Mouse (Mus musculus) kidney, postnatal 36 days (tissue): ENCODE data around the gene Nab2.
"Not testable (repeated sequence)": the region's sequence is repeated elsewhere in the genome, so short reads cannot be mapped to it uniquely, and the experiment has no call there.

Source experiments
- DNase-seq, 2 experiments: peaks; one replicate each; pipeline ENCODE4 v3.0.0; 2021 to 2022; ENCODE audit warnings: mixed read lengths in 2 of 2

Nab2 gene

DNA sequence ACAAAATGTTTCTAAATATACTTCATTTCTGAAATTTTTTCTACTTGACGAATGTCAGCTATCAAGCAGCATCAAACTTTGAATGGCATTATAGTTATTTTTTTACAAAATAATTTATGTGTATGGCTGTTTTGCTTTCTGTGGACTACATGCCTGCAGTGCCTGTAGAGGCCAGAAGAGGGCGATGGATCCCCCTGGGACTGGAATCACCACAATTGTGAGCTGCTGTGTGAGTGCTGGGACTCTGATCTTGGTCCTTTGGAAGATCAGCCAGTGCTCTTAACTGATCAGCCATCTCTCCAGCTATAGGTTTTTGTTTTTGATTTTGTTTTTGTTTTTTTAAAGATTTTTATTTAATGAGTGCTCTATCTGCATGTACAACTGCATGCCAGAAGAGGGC is 2.9 kb upstream of the Nab2 start:
- peak in 1 of 2 experiments; percentile 61 for DNase-seq

DNA sequence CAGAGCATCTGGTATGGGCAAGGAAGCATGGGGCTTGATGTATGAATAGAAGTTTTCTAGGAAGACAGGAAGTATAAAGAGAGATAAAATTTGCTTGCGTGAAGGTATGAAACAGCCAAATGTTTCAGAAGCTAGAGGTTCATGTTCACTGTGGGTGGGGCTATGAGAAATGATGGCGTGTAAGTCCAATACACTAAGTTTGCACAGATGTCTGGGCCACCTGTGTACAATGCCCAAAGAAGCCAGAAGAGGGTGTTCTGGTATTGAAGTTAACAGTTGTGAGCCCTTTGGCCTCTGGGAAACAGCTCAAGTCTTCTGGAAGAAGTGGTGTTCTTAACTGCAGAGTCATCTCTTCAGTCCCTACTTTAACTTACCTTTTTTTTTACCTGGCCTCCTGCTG is 1.8 kb upstream of the Nab2 start:
- DNase-seq: no peak

DNA sequence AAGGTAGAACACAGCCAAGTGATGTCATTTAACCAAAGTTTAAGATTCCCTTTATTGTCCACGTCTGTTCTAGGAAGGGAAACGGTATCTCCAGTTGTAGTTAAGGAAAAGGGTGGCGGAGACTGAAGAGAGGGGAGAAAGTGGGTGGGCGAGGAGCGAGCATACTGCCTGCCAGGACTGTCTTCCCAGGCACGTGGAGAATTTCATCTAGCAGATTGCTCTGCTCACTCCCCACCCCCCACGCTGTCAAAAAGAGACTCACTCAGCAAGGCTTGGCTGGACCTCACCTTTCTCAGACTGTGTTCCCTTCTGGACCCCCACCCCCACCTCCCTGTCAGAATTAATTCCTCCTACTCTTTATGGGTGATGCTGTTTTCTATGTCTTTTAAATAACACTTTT is 802 bp upstream of the Nab2 start:
- DNase-seq: no peak

DNA sequence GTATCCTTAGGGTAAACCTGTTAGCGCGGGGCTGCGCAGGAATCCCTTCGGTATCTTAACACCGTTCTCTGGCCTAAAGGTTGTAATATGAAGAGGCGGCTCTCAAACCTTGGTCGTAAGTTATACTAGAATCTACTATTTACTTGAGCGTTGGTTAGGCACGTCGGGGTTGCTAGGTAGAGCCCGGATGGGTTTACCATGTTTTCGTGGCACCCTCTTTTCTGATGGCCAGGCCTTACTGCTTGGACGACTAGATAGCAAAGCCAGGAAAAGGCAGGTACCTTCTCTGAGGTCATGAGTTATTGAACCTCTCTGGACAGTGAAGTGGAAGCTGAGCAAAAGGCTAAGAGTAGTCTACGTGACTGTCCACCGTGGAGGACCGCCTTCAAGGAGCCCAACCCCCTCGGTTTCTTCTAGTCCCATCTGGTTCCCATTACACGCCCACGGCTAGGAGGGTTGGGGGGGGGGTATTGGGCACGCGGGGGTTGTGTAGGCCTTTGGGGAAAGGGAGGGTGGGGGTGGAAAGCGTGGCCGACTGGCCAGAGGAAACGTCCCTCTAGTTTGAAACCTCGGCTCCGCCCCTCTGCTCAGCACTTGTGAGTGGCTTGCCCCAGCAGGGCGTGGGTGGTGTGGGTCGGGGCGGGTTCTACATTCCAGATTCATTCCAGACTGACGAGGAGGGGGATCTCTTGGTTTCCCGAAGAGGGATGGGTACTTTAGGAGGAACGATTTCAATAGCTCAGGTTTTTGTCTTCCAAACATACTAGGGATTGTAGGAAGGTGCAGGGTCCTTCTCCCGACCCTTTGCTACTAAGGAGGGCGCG is 887 bp downstream of the Nab2 start:
- DNase-seq: peak; percentile 94

DNA sequence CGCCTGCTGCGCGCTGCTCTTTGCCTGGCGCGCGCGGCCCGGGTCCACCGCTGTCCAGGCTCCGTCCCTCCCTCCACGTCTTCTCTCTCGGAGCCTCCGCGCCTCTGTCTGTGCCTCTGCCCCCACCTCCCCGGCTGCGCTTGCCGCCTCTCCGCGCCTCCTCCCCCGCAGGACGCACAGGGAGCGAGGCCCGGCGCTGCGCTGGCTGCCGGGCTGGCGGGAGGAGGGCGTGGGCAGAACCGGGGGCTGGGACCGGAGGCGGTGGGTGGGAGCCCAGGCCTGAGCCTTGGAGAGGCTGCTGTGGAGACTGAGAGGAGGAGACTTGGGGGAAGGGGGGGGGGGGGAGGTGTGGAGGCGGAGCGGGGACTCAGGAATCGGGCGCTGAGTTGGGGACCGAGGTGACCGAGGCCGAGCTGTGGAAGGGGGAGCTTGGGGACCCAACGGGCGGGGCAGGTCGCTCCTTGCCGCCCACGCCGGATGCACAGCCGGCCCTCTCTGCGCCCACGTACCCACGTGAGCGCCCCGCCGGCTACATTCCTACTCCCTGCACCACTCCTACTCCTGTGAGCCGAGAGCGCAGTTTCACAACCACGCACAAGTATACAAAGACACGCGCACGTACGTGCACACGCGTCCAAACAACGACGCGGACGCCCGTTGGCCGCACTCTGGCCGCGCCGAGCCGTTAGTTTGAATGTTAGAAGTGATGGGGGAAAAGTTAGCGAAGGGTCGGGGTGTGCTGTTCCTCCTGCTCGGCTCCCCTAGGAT is 1.7 kb downstream of the Nab2 start, which contains the start of gene Nemp1:
Gene Nemp1 (plus strand): TSS at position 401 of the 768 bp plus-strand sequence.
- DNase-seq: peak; percentile 90 to 92

DNA sequence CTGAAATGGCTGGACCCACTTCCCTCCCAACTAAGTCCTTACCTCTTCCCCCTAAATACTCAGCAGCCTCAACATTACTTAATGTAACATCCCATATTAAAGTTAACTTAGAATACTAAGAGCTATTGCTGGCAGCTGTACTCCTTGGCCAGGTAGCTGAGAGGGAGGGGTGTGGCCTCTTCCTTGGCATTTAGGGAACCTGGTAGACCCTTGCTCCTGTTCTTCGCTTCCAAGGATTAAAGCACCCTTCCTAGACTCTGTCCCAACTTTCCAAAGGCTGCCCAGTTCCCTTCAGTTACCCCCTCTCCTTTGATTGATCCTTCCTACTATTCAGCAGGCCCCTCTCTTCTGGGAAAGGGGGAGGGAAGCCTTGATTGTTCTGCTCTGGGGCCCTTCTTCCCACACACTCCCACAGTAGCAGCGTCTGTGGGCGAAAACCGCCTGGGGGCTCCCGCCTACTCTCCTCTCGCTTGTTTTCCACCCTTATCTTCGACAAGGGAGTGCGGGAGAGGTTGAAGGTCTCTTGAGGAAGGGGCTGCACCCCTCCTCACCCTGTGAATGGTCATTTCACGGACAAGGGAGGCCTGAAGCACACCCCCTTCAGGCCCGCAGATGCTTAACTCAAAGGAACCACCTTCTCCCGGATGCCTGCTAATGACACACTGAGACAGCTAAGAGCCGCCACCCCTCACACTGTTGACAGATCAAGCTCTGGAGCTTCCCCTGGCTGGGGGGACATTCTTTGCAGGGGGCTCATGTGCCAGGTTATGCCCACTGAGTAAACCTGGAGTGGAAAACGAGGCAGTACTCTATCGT is 2.8 kb downstream of the Nab2 start:
- DNase-seq: peak in 1 of 2 experiments; percentile 45

DNA sequence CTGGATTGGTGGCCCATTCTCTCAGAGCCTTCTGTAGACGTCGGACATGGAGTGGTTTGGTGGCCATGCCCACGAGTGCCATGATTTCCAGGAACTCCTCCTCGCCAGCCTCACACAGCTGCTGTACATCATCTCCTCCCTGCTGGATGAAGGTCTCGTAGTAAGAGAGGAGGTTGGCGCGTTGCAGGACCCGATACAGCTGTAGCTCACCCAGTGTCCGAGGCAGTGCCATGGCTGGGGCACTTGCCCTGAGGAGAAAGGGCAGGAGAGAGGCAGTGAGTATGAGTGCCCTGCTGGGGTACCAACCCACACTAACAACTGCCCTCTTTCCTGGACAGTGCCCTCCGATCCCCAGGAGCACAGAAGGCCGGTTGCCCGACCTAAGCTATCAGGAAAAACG is 3.5 kb downstream of the Nab2 start:
- DNase-seq: no peak

DNA sequence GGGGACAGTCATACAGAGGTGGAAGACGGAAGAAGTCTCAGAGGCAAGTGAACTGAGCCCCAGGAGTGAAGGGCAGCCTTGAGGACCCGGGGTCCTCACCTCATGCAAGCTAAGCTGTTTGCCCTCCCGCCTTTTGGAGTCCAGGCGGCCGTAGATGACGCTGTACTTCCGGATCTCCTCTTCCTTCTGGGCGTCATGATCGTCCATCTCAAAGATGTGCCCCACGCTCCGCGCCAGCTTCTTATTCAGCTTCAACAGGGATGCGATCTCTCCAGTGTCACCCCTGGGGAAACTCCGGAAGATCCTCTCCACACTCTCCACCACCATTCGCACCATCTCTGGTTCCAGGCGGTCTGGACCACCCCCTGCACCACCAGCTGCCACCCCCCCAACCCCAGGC is 4.2 kb downstream of the Nab2 start:
- DNase-seq: no peak

DNA sequence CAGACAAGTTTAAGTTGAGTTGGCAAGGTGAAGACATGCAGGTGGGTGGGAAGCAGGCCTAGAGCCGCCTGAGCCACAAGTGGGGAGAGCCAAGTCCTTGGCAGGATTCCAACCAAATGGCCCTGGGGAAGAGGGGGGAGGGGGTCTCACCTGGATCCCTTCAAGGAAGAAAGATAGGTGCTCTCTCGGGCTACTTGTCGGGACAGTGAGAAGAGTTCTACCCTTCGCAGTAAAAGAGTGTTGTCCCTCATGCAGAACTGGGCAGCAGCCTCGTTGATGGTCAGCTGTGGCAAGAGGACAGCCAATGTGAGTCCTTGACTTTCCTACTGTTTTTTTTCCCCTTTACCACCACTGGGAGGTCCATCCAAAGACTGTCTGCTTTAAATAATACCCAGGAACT is 4.8 kb downstream of the Nab2 start:
- no peak for DNase-seq

DNA sequence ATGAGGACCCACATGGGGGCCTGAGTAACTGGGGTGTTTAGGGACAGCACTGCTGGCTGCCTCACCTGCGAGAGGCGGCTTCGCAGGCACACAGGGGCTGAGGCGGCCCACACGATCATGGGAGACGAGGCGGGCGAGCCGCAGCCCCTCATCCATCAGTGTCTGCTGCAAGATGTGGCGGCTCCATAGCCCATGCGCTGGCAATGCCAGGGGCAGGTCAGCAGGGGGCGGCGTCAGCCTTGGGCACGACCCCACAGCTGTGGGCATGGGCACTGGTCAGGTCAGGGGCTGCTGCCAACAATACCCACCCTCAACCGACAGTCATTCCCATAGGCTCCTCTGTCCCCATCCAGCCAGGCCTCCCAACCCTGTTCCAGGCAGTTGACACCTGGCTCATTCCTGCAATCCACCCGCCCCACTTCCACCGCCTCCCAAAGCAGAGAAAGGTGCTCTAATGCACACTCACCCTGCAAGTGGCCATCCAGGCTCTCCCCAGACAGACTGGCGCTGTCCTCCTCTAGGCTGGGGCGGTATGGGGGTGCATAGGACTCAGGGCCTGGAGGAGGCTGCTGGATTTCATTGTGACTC is 5.6 kb downstream of the Nab2 start:
- DNase-seq: peak in 1 of 2 experiments; percentile 56

DNA sequence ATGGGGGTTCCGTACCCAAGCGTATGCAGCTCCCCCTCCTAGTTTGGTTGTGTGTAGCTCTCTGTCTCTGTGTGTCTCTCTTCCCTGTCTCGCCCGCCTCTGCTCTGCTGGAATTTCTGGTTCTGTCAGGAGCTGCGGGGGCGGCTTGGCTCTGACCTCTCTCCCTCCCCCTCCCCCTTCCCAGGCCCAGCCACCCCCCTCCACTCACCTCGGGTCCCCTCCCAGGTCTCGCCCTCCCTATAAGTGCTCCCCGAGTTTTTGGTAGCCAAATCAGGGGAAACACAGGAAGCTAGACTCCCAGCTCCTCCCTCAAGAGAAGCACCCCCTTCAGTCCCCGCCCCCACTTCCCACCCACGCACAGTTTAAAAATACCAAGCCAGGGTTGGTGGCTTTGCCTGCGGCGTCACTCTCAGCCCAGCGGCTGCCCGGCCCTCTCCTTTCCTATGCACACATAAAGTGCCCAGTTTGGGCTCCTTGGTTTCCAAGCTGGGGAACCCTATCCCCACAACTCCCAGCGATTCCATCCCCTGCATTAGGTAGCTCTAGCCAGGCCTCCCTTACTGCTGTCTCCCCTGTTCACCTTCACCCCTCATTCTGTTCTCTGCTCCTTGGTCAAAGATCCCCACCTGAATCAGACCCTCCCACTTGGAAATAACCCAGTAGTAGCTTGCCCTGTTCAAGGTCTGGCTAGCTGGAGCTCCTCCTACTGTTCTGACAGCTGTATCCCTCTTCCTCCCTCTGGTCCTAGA is 6.3 kb downstream of the Nab2 start:
- DNase-seq: peak; percentile 83 to 89

DNA sequence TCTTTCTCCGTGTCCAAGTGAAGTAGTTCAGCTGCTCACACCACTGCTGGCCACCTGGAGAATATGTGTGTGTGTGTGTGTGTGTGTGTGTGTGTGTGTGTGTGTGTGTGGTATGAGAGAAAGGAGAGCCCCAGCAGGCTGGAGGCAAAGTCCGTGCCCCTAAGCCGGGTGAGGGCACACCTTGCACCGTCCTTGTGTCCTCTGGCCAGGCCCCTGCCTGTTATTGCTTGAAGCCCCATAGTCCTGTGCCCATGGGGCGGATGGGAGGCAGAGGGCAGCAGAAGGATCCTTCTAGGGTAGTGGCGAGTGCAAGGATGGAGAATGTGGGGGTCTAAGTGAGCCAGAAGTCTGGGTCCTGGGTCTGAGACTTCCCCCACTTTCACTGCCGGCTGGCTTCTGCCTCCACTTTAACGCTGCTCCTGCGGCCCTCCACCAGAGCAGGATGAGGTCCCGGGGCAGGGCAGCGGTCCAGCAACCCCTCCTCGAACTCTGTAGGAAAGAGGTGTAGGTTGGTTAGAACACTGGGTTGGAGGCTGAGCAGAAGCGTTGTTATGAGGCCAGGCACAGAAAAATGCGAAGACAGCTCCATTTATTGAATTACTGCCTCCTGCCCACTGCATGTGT is 7.0 kb downstream of the Nab2 start:
- peak; percentile 37 to 65 for DNase-seq

DNA sequence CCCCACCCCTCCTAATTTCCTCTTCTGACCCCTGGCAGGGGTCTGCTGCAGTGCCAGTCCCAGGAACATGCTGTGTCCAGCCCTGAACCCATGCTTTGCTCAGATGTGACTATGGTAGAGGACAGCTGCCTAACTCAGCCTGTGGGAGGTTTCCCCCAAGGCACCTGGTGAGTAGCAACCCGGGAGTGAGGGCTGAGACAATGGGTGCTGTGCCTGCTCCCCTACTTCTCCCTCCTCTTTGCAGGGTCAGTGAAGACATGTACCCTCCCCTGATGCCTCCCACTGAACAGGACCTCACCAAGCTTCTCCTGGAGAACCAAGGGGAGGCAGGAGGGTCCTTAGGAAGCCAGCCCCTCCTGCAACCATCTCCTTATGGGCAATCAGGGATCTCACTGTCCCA is 8.8 kb downstream of the Nab2 start:
- no peak for DNase-seq

DNA sequence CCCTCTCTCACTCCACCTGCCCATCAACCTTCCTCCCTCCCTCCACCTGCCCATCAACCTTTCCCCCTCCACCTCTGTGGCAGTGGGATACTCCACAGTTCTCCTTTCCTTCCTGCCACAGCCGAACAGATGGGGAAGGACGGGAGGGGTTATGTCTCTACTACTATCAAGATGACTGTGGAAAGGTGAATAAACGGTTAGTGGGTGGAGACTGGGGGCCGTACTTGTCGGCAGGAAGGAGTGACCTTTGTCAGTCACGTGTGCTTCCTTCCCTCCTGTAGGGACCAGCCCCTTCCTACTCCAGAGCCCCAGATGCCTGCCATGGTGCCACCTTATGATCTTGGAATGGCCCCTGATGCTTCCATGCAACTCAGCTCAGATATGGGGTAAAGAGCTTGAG is 10.3 kb downstream of the Nab2 start:
- peak in 1 of 2 experiments; percentile 52 for DNase-seq

DNA sequence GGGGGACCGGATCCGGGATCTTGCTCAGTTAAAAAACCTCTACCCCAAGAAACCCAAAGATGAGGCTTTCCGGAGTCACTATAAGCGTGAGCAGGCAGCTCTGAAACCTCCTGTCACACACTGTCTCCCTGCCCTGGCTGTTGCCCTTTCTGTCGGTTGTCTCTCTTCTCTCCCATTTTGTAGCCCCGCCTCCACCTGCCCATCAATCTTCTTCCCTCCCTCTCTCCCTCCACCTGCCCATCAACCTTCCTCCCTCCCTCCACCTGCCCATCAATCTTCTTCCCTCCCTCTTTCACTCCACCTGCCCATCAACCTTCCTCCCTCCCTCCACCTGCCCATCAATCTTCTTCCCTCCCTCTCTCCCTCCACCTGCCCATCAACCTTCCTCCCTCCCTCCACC is 10.8 kb downstream of the Nab2 start:
- not testable (repeated sequence) for DNase-seq

DNA sequence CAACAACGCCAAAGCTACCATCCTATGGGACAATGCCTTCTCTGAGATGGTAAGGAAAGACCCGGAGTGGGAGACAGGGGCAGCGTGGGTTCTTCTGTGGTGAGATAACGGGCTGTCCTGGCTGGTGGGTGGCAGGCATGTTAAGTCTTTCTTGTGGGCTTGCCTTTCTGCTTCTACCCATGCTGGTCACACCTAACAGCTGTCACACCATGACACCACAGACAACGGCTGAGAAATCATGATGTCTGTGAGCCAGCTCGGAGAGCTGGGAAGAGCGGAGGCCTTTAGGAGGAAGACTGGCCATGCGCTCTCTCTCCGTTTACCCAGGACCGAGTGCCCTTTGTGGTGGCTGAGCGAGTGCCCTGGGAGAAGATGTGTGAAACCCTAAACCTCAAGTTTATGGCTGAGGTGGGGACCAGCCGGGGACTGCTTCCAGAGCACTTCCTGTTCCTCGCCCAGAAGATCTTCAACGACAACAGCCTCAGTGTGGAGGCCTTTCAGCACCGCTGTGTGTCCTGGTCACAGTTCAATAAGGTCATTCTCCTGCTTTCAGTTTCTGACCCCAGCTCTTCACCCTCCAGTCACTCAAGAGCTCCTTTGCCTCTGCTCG is 13.3 kb downstream of the Nab2 start:
- DNase-seq: no peak

DNA sequence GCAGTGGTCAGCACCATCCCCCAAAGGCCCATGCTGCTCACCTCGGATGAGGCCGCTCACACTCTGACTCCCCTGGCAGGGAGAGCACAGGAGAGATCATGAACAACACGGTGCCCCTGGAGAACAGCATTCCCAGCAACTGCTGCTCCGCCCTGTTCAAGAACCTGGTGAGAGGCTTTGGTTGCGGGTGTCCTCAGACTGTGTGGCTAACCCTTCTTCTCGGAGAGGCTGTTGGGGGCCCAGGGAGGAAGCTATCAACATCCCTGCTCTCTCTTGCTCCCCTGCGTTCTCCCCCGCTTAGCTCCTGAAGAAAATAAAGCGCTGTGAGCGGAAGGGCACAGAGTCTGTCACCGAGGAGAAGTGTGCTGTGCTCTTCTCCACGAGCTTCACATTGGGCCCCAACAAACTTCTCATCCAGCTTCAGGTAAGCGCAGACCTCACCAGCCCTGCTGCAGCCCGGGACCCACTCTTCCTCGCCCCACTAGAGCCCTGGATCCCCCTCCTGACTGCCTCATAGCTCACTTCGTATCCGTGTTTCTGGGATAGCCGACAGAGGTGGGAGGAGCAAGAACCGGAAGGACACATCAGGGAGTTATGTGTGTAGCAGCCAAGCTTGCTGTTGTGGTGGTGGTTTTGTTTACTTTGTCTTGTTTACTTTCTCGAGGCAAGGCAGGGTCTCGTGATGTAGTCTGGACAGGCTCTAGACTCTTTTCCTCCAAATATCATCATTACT is 15.3 kb downstream of the Nab2 start:
- no peak for DNase-seq

DNA sequence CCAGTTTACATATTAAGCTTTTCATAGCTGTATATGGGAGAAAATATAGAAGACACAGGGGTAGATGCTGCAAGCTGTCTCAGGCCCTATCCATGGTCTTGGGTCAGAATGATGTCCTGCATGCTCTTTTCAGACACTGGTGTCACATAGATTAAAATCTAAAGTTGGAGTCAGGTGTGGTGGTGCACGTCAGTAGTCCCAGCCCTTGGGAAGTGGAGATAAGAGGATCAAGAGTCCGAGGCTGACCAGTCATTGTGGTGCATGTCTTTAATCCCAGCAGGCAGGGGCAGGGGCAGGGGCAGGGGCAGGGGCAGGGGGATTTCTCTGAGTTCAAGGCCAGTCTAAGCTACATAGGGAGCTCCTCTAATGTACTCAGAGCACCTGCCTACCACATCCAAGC is 22.6 kb downstream of the Nab2 start:
- DNase-seq: no peak

DNA sequence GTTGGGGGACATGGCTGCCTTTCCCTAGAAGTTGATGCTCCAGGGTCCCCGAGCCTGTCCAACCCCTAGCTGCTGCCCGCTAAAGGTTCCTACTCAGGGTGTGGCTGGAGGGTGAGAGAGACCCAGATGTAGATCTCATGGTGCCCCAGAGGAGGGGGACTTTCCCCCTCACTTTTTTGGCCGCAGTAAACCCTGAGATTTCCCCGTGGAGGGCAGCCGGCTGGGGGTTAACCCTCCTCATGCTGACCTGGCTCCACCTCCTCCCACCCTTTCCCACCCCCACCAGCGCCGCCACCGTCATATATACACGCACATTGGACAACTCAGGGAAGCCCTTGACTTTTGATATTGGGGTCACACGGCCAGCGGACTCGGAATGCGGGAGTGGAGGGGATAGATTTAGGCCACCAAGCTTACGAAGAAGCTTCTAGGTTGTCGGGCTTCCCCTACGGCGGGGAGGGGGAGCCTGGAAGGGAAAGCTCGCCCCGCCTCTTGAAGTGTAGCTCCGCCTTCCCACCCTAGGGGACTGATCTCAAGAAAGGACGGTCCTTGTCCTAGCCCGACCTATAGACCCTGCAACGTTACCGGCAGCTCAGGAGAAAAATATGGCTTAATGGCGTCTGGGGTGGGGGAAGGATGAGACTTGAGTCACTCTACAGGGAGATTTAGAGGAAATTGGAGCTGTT is 24.7 kb downstream of the Nab2 start:
- peak; percentile 87 to 90 for DNase-seq
